Comparison of ENCODE assay signal across 17 mouse cellular contexts in the genomic region with DNA sequence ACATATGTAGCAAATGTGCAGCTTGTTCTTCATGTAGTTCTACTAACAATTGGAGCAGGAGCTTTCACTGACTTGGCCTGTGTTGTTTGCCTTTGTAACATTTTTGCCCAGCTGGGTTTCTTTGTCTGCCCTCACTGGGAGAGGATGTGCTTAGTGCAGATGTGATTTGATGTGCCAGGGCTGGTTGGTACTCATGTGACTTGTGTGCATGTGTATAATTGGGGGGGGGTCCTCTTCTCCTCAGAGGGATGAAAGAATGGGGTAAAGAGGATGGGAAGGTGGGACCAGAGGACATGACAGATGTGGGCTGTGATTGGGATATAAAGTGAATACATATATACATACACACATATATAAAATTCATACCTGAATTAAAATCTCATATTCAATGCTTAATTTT.
"Had no signal": no experiment of that assay in that cellular context is flagged by ENCODE, and none has a peak within 500 bp of the region (broad histone marks: within the 10 kb centered on the region; RNA-seq: fewer than 3 reads in every experiment).

No protein-coding gene starts in this region.

- ATAC-seq: liver, embryonic 12.5 days had no signal

- H3K4me2 ChIP-seq: limb, embryonic 15.5 days; liver, embryonic 12.5 days; lung, embryonic 15.5 days; neural tube, embryonic 12.5 days; stomach, embryonic 15.5 days had no signal

- H3K36me3 ChIP-seq: limb, embryonic 15.5 days; liver, embryonic 12.5 days; lung, embryonic 15.5 days; neural tube, embryonic 12.5 days; stomach, embryonic 15.5 days had no signal

- DNase-seq: kidney, adult 9 months; kidney, postnatal 36 days; layer of hippocampus, adult 9-11 months; layer of hippocampus, postnatal 36 days; lung, postnatal 14 days; midbrain, embryonic 14.5 days; right cerebral cortex, postnatal 14 days; thymus, adult 2 months; thymus, postnatal 25 days had no signal

- H3K4me1 ChIP-seq: limb, embryonic 15.5 days; liver, embryonic 12.5 days; lung, embryonic 15.5 days; neural tube, embryonic 12.5 days; stomach, embryonic 15.5 days had no signal

- H3K27me3 ChIP-seq: limb, embryonic 15.5 days; liver, embryonic 12.5 days; lung, embryonic 15.5 days; neural tube, embryonic 12.5 days; stomach, embryonic 15.5 days had no signal

- H3K4me3 ChIP-seq: limb, embryonic 15.5 days; liver, embryonic 12.5 days; lung, embryonic 15.5 days; myocyte; neural tube, embryonic 12.5 days; stomach, embryonic 15.5 days had no signal

- H3K9me3 ChIP-seq: limb, embryonic 15.5 days; liver, embryonic 12.5 days; lung, embryonic 15.5 days; neural tube, embryonic 12.5 days; stomach, embryonic 15.5 days had no signal

- H3K27ac ChIP-seq: kidney, postnatal 0 days; limb, embryonic 15.5 days; liver, embryonic 12.5 days; lung, embryonic 15.5 days; macrophage; neural tube, embryonic 12.5 days; stomach, embryonic 15.5 days had no signal

- H3K9ac ChIP-seq: limb, embryonic 15.5 days; liver, embryonic 12.5 days; lung, embryonic 15.5 days; neural tube, embryonic 12.5 days; stomach, embryonic 15.5 days had no signal
